Mouse (Mus musculus): Measurements from ENCODE around the gene Galnt17.

Gene Galnt17

GRCm38 (mm10) chr5:131239813-131240212 is 68.5 kb downstream of the Galnt17 start:
- DNase-seq = no peak

- peak; percentile 68 for DNase-seq
These were observed 71.4 kb downstream of the Galnt17 start for GRCm38 (mm10) chr5:131236906-131237305.

GRCm38 (mm10) chr5:131233828-131234227 is 74.5 kb downstream of the Galnt17 start:
- peak; percentile 34 for DNase-seq

- no peak for DNase-seq
These were observed 77.2 kb downstream of the Galnt17 start for GRCm38 (mm10) chr5:131231060-131231459.

- no peak for DNase-seq
These were observed 78.6 kb downstream of the Galnt17 start for GRCm38 (mm10) chr5:131229744-131230143.

GRCm38 (mm10) chr5:131223416-131223815 is 84.9 kb downstream of the Galnt17 start:
- DNase-seq = no peak

- no peak for DNase-seq
These were observed 85.6 kb downstream of the Galnt17 start for GRCm38 (mm10) chr5:131222498-131223244.

GRCm38 (mm10) chr5:131218221-131218620 is 90.1 kb downstream of the Galnt17 start:
- DNase-seq = no peak

GRCm38 (mm10) chr5:131211618-131212017 is 96.7 kb downstream of the Galnt17 start:
- no peak for DNase-seq

- DNase-seq = no peak
These were observed 107.2 kb downstream of the Galnt17 start for GRCm38 (mm10) chr5:131201146-131201545.

GRCm38 (mm10) chr5:131192311-131192710 is 116.0 kb downstream of the Galnt17 start:
- no peak for DNase-seq

- DNase-seq = no peak
These were observed 123.7 kb downstream of the Galnt17 start for GRCm38 (mm10) chr5:131184566-131184965.

GRCm38 (mm10) chr5:131181231-131181630 is 127.1 kb downstream of the Galnt17 start:
- DNase-seq = no peak

GRCm38 (mm10) chr5:131180756-131181155 is 127.5 kb downstream of the Galnt17 start:
- DNase-seq = no peak

- DNase-seq = no peak
These were observed 130.4 kb downstream of the Galnt17 start for GRCm38 (mm10) chr5:131177851-131178250.

- DNase-seq = no peak
These were observed 131.1 kb downstream of the Galnt17 start for GRCm38 (mm10) chr5:131177168-131177567.

GRCm38 (mm10) chr5:131169186-131169585 is 139.1 kb downstream of the Galnt17 start:
- no peak for DNase-seq

- no peak for DNase-seq
These were observed 140.9 kb downstream of the Galnt17 start for GRCm38 (mm10) chr5:131167366-131167765.

- no peak for DNase-seq
These were observed 142.6 kb downstream of the Galnt17 start for GRCm38 (mm10) chr5:131165681-131166080.

GRCm38 (mm10) chr5:131157866-131158265 is 150.4 kb downstream of the Galnt17 start:
- DNase-seq = no peak

- no peak for DNase-seq
These were observed 152.0 kb downstream of the Galnt17 start for GRCm38 (mm10) chr5:131156323-131156722.

GRCm38 (mm10) chr5:131142606-131143005 is 165.7 kb downstream of the Galnt17 start:
- no peak for DNase-seq

- DNase-seq = no peak
These were observed 173.5 kb downstream of the Galnt17 start for GRCm38 (mm10) chr5:131134809-131135208.

- no peak for DNase-seq
These were observed 187.9 kb downstream of the Galnt17 start for GRCm38 (mm10) chr5:131120296-131120840.

GRCm38 (mm10) chr5:131119896-131120295 is 188.4 kb downstream of the Galnt17 start:
- no peak for DNase-seq

Data from kidney, postnatal 14 days (tissue).